Mouse (Mus musculus) retina, postnatal 1 day (tissue): ENCODE results near the gene Gtpbp6.
A peak's percentile ranks its signal among the peaks of the same experiment; 100 is the strongest.
"Not testable (repeated sequence)": the region's sequence is repeated elsewhere in the genome, so short reads cannot be mapped to it uniquely, and the experiment has no call there.

ENCODE experiments used
- DNase-seq: peaks from one replicate; pipeline ENCODE4 v3.0.0-alpha.2; 2012

Gtpbp6 gene

GRCm38 (mm10) chr5:110107581-110108304 lies at the start of gene Gtpbp6:
TSS of gene Gtpbp6 (minus strand) at chr5:110108197.
- DNase-seq: peak; percentile 98

GRCm38 (mm10) chr5:110143007-110143406 lies 35.0 kb upstream of the Gtpbp6 start:
- DNase-seq: peak; percentile 12

- no peak for DNase-seq
Observed at GRCm38 (mm10) chr5:110142309-110142708, 34.3 kb upstream of the Gtpbp6 start.

DNA sequence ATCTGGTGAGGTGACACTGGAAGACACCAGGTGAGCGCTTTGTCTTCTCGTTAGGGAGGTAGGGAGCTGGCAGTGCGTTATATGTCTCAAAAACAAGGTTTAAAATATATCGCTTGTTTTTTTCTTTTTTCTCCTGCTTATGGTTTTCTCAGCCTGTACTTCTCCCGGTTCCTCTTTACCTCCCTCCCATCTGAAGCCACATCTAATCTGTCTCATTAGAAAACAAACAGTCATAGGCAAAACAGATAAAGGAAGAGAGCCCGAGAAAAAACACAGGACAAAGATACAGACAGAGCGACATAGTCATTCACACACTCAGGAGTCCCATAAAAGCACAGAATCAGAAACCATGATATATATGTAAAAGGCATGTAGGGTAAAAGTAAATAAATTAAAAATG lies 32.4 kb upstream of the Gtpbp6 start:
- DNase-seq: no peak

GRCm38 (mm10) chr5:110139325-110139724 lies 31.3 kb upstream of the Gtpbp6 start:
- DNase-seq: no peak

DNA sequence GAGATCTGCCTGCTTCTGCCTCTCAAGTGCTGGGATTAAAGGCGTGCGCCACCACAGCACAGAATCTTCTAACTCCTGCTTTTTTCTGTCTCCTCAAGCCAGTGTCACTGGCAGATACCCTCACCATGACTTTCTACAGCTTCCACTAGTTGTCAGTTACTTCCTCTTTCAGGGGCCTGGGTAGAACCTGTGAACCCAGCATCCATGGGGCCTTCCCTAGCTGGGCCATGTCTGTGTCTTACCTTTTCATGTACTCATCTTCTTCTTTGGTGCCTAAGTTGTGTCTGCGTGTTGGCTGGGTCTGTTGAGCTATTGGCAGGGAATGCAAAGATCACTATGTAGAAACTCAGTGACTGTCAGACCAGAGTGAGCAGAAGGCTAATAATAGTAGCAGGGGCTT lies 29.8 kb upstream of the Gtpbp6 start:
- DNase-seq: no peak

DNA sequence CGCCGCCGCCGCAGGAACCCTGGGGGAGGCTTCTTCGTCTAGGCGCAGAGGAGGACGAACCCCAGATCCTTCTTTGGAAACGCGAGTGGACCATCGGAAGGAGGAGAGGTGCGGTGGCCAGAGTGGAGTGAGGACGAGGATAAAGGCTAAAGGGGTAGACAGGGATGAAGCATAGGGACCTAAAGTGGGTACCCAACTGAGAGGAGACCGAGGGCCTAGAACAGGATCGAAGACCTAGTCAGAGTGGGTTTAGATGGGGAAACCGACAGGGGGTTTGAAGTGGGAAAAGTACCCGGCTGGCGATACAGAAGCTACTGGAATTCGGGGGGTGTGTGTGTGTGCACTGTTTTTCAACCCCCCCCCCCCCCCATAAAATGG lies 28.1 kb upstream of the Gtpbp6 start:
- DNase-seq: no peak

GRCm38 (mm10) chr5:110135293-110136086 lies 27.5 kb upstream of the Gtpbp6 start, which contains the start of gene Chfr:
TSS of gene Chfr (plus strand) at chr5:110135842.
- peak; percentile 99 for DNase-seq

DNA sequence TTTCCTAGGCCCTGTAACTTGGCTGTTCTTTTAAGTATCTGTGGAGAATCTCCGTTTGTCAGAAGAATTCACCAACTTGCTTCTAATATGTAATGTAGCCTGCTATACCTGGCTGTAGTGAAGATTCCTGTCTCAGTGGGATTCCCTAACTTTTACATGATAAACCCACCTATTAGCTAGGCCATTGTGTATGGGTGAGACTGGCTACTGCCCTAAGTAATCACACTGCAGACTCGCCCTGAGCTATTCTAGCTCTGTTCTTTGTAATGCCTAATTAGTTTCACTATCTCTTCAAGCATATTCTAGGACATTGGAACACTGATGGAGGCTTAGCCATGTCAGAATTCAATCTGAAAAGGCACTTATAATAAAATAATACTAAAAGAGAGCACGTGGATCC lies 14.4 kb upstream of the Gtpbp6 start:
- not testable (repeated sequence) for DNase-seq

GRCm38 (mm10) chr5:110109991-110110441 lies 2.0 kb upstream of the Gtpbp6 start, which contains the start of gene Zfp605:
TSS of gene Zfp605 (plus strand) at chr5:110110092.
- DNase-seq: peak; percentile 93

DNA sequence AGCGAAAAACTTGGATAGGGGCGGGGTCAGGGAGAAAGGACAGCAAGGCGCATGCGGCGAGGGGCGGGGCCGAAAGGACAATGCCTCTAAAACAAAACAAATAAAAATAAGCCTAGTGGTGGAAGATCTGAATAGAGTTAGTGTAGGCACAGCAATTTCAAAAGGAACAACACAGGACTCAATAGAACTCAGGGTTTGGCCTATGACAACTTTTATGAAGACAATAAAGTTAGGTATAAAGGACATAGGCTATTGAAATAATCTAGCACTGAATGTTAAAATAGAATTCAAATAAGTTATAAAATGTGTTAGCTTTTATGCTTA lies 270 bp upstream of the Gtpbp6 start:
- DNase-seq: no peak

- DNase-seq: no peak
Observed at GRCm38 (mm10) chr5:110106901-110107564, 964 bp downstream of the Gtpbp6 start.

- DNase-seq: no peak
Observed at GRCm38 (mm10) chr5:110106140-110106871, 1.7 kb downstream of the Gtpbp6 start.

- no peak for DNase-seq
Observed at GRCm38 (mm10) chr5:110104616-110105380, 3.2 kb downstream of the Gtpbp6 start.

GRCm38 (mm10) chr5:110103901-110104615 lies 3.9 kb downstream of the Gtpbp6 start:
- no peak for DNase-seq

DNA sequence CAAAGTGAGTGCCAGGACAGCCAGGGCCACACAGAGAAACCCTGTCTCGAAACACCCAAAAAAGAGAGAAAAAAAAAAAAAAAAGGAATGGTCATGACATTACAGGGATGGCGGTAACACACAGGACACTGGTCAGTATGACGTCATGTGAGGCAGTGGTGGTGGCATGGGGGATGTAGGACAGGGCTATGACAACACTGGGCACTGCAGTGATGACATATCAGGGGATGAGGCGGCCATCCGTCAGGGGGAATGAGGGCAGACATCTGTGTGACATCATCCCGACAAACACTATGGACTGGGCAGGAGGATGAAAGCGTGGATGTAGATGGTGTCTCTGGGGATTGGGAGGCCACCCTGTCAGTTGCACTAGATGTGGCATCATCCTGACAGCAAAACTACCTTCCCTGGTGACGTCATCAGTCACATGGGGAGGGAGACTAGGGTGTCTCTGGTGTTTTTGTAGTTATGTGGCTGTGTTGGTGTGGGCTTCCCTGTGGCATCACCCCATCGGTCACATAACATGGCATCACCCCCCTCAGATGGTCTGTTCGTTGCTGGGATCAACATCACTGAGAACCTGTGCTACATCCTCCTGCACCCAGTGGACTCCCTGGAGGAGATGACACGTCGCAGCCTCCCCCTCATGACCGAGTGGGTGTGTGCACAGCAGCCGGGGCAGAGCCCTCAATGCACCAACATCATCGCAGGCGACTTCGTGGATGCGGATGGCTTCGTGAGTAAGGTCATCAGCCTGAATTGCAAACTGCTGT lies 5.0 kb downstream of the Gtpbp6 start:
- no peak for DNase-seq

- DNase-seq: no peak
Observed at GRCm38 (mm10) chr5:110102429-110102828, 5.6 kb downstream of the Gtpbp6 start.

DNA sequence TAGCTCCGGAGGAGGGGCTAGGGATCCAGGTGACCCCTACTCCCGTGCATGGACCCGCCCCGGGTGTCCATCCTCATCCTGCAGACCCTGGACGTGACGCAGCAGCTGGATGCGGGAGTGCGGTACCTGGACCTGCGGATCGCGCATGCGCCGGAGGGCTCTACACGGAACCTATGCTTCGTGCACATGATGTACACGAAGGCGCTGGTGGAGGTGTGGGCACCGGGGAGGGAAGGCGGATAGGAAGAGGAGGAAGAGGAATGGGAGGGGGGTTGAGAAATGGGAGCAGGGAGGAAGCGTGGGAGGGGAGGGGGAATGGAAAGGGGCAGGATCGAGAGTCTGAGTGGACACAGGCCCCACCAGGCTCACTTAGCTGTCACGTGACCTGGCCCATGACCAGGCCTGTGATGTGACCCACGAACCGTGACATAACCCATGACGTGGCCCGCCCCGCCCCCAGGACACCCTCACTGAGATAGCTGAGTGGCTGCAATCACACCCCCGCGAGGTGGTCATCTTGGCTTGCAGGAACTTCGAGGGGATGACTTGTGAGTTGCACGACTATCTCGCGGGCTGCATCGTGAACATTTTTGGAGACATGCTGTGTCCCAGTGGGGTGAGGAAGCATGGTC lies 6.2 kb downstream of the Gtpbp6 start:
- peak; percentile 68 for DNase-seq

- DNase-seq: peak; percentile 66
Observed at GRCm38 (mm10) chr5:110100921-110101631, 6.9 kb downstream of the Gtpbp6 start.
